Mouse (Mus musculus): Measurements from ENCODE around the gene Snf8.

Gene Snf8

DNA sequence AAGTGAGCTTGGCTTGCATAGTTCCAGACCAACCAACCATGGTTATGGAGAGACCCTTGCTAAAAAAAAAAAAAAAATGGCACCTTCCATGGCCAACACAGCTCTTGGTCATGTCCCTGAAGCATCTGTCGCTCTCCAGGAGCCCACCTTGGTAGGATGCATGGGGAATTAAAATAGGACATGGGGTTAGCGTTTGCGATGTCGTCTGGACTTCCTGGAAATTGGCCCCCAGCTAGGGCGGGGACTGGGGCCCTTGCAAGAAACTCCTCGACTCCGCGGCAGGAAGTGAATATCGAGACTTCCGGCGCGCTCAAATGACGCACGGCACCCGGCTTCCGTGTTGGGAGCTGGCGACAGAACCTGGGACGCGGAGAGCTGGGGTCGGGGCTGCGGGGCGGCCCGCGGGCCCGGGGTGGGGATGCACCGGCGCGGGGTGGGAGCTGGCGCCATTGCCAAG is at the start of gene Snf8:
TSS of gene Snf8 (plus strand) at position 290 of the 457 bp plus-strand sequence.
- peak; percentile 95 for DNase-seq

DNA sequence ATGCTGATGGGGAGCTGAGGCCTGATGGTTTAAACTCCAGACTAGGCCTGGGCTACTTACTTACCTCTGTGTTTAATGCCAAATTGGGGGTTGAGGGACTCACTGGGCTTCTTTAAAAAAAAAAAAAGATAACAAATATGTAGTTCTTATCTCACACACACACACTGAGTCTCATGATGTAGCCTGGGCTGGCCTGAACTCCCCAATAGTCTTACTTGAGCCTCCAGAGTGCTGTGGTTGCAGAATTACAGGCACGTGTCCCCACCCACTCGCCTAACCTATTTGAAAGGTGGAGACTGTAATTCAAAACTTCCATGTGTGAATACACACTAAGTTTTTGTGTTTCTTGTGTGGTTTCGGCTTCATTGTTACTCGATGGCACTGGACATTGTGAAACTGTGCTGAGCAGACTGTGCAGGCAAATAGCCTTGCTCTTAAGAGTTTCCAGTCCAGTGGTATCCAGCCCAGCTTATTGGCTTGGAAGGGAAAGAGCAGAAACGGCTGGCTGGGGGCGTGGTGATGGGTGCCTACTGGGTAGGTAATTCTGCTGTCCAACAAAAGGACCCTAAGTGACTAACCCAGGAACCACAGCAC is 46.7 kb upstream of the Snf8 start:
- DNase-seq: no peak

DNA sequence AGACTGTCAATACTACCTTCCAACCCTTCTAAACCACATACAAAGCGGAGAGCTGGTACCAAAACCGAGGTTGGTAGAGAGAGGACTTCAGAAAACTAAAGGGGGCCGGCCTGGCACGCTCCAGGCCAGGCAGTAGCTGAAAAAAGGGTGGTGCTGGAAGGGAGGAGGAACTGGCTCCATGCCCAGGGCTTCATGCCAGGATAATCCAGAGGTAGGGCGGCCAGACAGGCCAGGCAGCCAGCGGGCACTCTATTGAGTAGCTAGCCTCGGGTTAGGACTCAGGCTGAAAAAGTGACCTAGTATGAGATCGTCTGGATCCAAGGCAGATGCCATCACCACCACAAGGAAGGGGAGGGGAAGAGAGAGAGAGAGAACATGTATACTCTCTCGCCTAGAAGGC is 46.2 kb upstream of the Snf8 start:
- peak; percentile 89 for DNase-seq

DNA sequence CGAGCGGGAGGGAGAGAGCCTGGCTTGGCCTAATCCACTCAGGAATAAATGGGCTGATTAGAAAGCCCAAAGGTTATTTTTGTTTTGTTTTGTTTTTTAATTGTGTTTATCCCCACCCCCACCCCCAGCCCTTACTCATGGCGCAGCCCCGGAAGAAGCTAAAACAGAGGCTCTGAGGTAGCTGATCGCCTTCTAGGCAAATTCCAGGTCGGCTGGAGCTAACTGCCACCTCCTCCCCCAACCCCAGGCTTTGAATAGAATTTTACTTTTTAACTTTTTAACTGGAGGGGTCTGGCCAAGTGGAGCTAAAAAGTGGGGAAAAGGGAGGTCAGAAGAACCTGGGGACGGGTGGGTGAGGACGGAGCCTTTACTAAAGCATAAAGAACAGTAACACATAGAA is 44.8 kb upstream of the Snf8 start:
- no peak for DNase-seq

DNA sequence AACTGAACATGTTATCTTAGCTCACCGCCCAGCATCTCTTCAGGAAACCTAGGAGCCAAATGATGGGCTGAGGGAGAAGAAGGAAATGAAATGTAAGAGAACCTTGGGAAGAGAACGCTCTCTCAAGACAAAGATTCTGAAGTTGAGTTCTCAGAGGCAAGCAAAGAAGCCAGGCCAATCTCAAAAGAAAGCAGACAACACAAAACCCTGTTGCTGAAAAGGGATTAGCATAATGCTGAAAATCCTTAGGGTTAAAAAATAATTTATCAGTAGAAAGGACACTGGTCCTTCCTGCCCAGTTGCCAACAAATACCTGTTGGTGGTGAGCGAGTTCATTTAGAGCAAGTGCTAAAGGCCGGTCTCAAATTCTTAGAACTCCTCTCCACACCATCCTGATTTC is 44.3 kb upstream of the Snf8 start:
- no peak for DNase-seq

DNA sequence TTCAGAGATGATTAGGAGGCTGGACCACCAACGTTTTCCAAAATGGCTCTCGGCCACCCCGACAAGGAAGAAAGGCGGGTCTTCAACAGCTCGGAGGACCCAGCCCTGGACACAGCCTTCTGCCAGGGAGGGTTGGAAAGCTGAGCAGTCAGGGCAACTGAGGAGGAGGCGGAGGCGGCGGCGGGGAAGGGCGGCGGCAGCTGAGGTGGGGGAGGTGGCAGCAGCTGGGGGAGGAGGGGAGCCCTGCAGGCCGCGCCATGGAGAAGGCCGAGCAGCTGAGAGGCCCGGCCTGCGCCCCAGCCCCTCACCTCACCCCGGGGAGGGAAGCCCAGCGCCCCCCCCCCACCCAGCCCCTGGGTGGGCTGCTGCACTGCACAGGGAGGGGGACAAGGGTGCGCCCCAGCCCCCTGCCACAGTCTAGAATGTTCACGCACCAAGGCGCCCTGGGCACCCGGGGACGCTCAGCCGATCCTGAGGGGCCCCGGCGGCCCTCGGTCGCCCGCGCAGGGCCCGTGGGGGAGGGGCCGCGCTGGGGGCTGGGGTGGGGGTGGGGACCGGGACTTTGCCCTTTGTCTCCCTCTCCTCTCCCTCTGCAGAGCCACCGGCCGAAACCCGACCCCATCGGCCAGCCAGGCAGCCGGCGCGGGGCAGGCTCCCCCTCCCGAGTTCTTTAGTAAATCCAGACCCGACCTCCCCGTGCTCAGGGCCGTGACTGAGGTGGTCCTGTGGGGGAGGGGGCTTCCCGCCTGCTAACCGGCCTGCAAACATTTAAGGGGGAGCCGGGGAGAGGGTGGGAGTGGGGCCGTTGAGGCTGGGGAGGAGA is 43.6 kb upstream of the Snf8 start:
- DNase-seq: no peak

DNA sequence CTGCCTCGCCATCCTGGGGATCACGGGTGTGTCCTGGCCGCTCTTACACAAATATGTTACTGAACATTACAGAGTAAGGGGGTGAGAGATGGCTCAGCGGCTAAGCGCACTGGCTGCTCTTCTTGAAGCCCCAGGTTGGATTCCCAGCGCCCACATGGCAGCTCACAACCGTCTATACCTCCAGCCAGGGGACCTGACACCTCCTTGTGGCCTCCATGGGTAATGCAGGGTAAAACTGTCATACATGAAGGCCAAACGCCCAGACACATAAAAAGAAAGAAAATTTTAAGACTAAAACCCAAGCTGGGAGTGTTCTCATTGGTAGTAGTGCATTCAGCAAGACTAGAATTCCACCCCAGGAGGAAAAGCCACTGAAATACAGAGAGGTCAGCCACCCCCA is 40.5 kb upstream of the Snf8 start:
- DNase-seq: no peak

DNA sequence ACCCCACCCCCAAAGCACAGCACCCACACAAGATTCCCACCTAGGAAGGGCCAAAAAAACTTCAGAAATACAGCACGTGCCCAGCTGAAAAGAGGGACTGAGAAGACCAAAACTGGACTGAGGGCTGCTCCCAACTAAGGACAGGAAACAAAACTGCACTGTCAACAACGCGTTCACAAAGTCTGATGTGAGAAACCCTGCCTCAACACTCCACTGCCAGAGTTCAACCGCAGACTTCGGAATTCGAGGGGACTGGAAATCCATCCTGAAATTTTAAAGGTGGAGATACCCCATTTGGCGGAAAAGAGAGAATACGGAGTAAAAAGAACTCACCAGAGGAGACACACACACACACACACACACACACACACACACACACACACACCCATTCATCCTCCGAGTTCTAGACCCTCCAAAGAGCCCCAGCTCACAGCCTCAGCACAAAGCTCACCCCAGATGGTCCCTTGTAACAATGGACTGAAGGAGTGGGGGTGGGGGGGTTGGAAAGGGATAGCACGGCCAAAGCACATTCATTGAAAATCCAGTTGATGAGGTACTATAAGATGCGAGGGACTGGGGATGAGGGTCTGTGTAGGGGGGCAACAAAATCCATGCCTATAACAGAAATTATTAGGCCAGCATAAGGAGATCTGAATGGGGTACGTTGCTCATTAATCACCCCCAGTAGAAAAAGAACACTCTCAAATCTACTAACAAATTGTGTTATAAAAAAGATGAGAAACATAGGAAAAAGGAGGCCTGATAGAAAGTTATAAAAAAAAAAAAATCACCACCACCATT is 31.4 kb upstream of the Snf8 start:
- no peak for DNase-seq

DNA sequence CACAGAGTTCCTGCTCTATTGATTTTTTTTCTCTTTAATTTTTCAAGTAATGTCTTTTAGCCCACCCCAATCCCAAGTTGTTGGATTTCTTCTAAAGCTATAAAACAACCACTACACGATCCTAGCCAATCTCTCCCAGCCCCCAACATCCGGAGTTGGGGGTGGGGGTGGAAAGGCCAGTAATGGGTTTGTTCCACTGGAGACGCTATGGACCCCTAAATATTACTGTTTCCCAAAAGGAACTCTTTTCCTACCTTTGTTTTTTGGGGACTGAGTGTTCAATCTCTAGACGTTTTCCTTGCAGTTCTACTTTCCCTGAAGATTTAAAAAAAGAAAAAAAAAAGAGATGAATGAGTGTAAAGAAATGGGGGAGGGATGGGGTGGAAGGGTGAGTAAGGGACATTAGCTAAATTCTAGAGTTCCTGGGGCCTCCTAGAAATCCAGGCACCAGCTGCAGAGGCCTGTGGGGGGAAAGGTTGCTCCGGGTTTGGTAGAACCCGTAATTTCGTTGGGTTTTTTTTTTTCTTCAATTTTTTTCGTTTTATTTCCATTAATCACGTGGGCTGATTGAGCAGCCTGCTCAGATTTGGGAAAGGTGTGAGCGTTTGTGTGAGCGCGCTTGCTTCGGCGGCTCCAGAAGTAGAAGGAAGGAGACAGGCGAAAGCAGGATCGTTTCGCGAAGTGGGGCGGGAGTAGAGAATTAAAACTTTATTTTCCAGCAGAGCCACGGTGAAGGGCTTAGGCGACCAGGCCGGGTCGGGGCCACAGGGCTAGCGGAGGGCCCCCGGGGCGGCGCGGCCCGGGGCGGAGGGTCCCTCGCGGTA is 30.5 kb upstream of the Snf8 start:
- no peak for DNase-seq

DNA sequence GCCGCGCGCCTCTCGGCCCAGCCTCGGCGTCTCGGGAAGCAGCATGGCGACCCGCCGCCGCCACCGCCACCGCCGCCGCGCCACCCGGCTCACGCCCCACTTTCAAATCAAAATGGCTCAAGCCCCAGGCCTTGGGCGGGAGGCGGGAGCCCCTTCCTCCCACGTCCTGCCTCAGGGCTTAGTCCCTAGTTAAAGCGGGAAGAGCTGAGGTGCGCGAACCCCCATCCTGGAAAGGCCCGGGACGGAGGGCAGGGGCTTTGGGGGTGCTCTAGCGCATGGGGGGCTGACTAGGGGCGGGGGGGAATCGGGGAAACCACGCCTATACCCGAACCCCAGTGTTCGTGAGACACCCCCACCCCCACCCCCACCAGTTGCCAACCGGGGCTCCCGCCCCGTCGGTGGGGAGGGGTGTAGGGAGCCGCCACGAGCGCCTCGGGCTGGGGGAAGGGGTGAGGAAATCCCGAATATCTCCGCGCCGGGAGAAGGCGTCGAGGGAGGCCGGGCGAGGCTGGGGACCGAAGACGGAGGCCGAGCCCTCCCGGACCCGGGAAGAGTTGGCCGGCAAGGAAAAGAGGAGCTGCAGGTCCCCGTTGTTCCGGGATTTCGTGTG is 29.8 kb upstream of the Snf8 start:
- DNase-seq: no peak

DNA sequence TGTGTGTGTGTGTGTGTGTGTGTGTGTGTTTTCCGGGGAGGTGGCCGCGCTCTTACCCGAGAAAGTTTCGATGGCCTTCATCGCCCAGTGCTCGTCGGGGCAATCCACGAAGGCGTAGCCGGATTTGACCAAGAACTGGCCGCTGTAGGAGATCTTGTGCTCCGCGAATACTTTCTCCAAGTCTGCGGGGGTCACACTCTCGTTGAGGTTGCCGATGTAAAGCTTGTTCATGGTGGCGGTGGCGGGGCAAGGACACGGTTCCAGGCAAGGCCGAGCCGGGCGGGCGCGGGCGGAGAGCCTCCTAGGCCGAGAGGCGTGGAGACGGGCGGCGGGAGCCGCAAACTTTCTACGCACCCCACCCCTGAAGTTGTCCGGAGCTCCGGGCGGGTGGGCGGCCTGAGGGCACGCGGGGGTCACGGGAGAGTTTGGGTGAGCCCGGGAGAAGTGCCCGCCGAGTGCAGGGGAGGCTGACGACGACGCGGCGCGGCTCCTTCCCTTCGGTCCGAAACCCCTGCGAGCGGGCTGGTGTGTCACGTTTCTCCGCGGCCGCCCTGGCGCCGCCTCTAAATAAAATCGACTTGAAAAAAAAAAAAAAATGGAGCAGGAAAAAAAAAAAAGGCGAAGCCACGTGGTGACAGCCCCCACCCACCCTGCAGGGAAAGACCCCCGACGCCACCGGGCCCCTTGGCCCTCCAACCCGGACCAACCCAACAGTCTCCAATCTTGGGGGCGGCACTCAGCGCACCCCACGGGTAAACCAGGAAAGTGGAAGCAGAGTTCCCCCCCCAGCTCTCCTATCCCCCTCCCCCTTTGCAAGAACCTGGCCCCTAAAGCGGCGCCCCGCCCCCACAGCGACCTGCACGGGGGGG is 29.0 kb upstream of the Snf8 start, which contains the start of gene Igf2bp1:
TSS of gene Igf2bp1 (minus strand) at position 538 of the 869 bp plus-strand sequence.
- no peak for DNase-seq

DNA sequence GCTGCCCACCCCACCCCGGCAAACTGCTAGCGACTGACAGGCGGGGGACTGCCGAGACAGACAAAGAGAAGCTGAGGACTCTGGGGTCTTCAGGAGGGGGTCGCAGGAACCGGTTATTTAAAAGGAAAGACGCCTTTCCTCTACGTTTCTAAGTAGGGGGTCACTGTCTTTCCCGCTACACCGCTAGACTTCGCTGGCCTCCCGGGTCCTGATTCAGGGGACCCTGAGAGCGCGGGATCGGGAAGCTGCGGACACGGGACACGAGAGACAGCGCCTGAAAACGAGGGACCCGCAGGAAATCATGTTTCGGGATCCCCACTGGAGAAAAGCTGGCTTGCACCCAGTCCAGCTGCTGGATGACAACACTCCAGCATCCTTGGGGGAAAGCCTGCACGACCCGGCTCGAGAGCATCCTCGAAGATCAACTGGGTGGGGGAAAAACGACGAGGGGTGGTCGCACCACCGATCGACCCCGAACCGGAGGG is 28.3 kb upstream of the Snf8 start:
- DNase-seq: no peak

DNA sequence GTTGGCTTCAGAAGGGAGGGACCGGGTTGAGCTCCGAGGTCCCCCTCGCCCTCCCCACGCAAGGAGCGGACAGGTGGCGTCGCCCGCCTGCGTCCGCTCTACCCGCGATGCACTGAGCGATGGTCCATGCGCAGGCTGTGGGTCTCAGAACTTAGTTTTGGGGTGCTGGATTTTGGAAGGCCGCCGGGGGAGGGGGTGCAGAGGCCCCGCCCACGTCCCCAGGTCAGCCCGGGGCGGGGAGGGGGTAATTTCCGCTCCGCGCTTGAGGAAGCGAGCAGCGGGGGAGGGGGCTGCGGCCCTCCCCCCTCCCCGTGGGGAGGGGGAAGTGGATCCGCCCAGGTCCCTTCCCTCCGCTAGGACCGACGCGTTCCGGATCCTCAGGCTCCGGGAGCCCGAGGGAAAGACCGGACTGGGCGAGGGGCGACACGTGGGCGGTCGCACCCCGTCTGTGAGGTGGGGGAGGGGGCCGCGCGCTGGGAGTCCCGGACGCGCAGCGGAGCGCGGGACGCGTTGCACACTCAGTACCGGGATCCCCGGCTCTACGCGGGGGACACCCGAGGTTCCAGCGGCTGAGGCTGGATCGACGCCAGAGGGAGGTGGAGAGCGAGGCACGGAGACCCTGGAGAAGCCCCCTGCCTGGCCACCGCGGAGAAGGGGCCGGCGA is 27.7 kb upstream of the Snf8 start:
- DNase-seq: no peak

DNA sequence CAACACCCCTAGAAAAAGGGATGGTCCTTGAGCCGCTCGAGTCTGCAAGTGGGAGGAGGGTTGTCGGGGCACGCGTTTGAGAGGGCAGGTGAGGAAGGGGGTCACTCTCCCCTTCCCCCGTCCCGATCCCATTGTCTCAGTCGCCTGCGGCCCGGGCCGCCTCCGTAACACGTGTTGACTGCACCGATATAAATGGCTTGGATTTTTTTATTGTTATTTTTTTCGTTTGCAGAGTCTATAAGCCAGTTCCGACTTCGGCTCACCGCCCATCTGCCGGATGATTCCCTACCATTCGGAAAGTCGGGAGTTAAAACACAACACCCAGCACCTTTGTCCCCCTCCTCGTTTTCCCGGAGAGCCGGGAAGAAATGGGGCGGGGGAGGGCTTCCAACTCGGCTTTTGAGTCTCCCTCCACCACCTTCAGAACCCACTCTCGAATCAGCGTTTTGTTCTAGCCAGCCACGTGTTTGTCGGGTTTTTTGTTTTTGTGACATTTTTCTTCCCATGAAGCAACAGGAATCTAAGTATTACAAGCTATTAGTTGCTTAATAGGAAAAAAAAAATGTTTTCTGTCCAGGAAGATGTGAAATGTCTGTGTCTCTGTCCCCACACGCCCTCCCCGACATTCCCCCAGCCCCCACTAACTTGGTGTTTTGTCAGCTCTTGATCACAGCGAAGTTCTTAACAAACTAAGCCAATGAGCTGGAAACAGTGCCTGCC is 27.0 kb upstream of the Snf8 start:
- no peak for DNase-seq

DNA sequence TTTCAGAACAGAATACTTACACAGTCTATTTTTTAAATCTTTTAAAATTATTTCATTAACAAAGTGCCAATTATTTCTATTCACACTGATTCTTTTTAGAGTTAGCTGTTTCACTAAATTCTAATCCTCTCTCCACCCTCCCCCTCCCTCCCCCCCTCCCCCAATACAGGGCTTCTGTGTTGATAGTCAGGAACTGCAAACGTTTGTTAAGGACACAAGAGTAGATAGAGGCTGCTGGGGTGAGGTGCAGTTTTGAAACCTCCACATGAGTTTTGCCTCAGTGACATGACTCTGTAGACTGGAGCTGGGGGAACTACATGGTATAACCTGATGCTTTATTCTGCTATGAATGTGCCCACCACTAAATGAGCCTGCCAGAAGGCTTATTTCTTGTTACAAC is 25.9 kb upstream of the Snf8 start:
- no peak for DNase-seq

DNA sequence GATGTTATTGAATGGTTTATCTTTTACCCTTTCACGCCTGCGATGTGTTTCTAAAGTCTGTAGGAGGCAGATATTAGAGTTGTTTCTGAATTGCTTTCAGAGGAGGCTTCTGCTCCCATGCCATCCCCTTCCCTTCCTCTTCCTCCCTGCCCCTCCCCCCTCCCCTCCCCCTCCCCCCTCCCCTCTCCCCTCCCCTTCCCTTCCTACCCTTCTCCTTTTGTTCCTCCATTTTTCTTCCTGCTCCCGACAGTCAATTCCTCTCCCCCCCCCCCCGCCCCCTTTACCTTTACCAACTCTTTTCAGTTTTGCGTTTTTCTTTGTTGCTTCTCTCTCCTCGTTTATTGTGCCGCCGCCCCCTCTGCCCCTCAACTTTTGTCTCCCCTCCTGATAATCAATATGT is 22.7 kb upstream of the Snf8 start:
- DNase-seq: no peak

DNA sequence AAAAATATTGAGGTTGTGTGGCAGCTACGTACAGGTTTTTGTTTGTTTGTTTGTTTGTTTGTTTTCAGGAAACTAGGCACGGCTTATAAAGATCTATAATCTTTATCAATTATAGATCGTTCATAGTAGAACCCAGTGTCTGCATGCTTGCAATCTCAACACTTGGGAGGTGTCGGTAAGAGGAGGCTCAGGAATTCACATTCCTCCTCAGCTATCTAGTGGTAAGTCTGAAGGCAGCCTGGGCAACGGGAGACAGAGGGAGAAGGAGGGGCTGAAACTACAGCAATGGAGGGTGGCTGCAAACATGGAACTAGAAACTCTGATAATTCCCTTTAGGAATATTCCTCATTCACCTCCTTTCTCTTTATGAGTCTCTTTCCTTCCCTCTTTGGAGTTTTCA is 19.3 kb upstream of the Snf8 start:
- no peak for DNase-seq

DNA sequence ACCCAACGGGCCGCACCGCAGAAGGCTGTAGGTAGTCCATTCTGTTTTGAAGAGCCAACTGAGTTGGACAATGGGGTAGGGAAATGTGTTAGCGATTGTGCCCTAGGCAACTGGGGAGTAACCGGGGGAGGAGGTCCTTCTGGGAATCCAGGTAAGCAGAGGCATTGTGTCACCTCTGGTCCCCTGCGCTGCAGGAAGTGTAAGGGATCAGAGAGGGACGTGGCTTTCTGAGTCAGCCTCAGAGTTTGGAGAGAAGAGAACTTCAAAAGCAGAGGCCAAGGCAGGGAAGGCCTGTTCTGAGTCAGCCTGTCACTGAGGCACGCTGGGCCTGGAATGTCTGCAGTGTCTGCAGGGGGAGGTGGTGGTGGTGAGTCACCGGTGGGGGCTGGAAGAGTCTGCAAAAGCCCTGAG is 16.7 kb upstream of the Snf8 start:
- no peak for DNase-seq

DNA sequence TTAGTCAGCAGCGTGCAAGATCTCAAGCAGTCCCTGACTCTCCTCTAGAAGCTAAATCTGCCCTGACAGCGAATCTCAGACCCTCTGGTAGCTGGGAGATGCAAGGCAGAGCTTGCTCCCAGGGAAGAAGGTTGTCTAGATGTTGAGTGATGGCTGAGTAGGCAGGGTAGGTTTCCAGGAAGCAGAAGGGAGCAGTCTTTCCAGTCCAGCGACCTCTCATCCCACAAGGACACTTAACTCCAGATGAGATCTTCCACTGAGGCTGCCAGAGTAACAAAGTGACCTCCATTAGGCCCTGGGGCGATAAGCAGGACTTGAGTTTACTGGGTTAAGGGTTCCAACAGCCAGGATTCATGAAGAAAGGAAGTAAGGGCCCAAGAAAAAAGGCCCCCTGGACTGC is 14.1 kb upstream of the Snf8 start:
- no peak for DNase-seq

DNA sequence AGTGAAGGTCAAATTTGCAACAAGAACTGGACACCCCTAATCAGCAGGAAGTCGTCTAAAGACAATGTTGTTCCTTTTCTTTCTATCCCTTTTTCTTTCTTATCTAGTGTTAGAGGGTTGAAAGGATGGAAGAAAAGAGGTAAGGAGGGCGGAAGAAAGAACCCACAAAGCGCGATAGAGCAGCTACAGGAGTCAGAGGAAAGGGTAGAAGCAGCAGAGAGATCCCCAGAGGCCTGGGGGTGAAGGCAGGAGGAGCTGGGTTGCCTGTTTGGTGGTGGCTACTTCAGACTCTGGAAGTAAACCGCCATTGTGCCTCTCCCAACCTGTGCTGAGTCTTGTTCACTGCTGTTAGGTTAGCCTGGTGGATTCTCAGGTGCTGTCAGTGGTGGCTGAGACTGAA is 6.6 kb upstream of the Snf8 start:
- no peak for DNase-seq

Measured in kidney, adult 9 months (tissue).